Mouse (Mus musculus) thymus, adult 2 months (tissue): ENCODE measurements around the gene Adam1a.
"Not testable (repeated sequence)": the region's sequence is repeated elsewhere in the genome, so short reads cannot be mapped to it uniquely, and the experiment has no call there.

Experiments
- CTCF ChIP-seq: fragments of 200-500 bp; IDR thresholded peaks from 2 replicates; pipeline ENCODE4 v1.5.1; 2012; ENCODE audit warnings: mild to moderate bottlenecking, control low read depth, low read length, moderate library complexity, borderline replicate concordance; ENCODE audit not compliant: control insufficient read depth, poor library complexity, insufficient read depth; ENCODE audit errors: extremely low read depth
- POLR2A ChIP-seq: fragments of 200-500 bp; IDR thresholded peaks from 2 replicates; pipeline ENCODE4 v1.6.1; 2012; ENCODE audit warnings: mild to moderate bottlenecking, low read length, control low read depth, moderate library complexity; ENCODE audit not compliant: control insufficient read depth, poor library complexity, insufficient read depth; ENCODE audit errors: extremely low read depth

DNA sequence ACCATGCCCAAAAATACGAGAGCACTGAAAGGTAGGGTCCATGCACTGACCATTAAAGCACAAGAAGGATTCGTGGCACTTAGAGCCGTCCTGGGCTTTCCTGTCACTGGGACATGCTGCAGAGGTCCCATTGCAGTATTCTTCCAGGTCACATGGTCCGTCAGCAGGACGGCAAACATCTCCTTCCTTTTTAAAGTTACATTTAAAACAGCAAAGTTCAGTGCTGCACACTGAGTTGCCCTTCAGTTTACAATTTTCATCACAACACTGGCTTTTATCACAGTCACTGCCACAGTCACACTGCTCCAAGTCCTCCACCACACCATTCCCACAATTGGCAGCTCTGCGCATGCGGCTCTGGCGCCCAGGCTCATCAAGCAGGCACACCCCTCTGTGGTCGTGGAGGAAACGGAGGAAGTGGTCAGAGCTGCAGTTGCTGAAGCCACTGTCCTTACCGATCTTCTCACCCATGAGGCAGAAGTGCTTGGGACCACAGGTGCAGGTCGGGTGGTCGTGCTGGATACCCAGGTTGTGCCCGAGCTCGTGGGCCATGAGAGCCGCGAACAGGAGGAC lies 43.8 kb downstream of the Adam1a start:
- TF ChIP-seq POLR2A, CTCF: not testable (repeated sequence)
